Mouse (Mus musculus) forebrain, embryonic 10.5 days (tissue): ENCODE measurements at regions not wholly inside any gene's neighbourhood (a gene's known extent, or its start where the extent isn't known, plus 50 kb on each side); places are given as distances from the start of the nearest gene placed in this dataset.

ENCODE experiments used
- DNase-seq: peaks from one replicate; pipeline ENCODE4 v3.0.0-alpha.2; 2017; ENCODE audit warnings: low spot score; ENCODE audit errors: extremely low spot score
- H3K27ac ChIP-seq: fragments of 300-500 bp; sonication (generic); 2 replicates; pipeline ENCODE4 v1.5.1; 2016; ENCODE audit warnings: mild to moderate bottlenecking
- H3K27me3 ChIP-seq: fragments of 300-500 bp; sonication (generic); 2 replicates; pipeline ENCODE4 v1.6.1; 2016; ENCODE audit warnings: mild to moderate bottlenecking; ENCODE audit not compliant: poor library complexity, severe bottlenecking
- H3K36me3 ChIP-seq: fragments of 300-500 bp; sonication (generic); replicated peaks from 2 replicates; pipeline ENCODE4 v1.6.1; 2016; ENCODE audit warnings: mild to moderate bottlenecking, moderate library complexity
- H3K4me1 ChIP-seq: fragments of 300-500 bp; sonication (generic); 2 replicates; pipeline ENCODE4 v1.6.1; 2016
- H3K4me3 ChIP-seq: fragments of 300-500 bp; sonication (generic); 2 replicates; pipeline ENCODE4 v1.5.1; 2016; ENCODE audit warnings: mild to moderate bottlenecking, moderate library complexity
- H3K9me3 ChIP-seq: fragments of 300-500 bp; sonication (generic); 2 replicates; pipeline ENCODE4 v1.6.1; 2016; ENCODE audit warnings: mild to moderate bottlenecking, moderate library complexity
- WGBS: fragments of 180-500 bp; shearing (Covaris S2); methylation state at CpG from one replicate; pipeline ENCODE4 v1.1.7; 2016; 5-methylcytosine and 5-hydroxymethylcytosine counted together

DNA sequence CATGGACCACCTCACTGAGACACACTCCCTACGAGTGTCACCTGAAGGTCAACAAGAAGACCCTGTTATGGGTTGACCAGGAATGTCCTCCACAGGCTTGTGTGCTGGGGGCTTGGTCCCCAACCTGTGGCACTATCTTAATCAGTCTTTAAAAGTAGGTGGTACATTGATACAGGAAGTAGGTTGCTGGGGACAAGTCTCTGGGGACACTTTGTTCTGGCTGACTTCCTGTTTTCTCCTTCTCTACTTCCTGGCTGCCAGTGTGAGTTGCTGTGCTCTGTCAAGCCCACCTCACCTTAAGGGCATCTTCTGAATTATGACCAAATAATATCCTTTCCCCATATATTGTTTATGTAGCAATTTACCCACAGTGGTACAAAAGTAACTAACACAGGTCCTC is 96.1 kb downstream of the Cct6b start:
- 87% methylated on average over 1 of the region's 1 CpGs for WGBS
- no peaks in the 10 kb centered on the region for H3K27me3 ChIP-seq
- no peak overlapping the region for H3K27ac ChIP-seq
- no peaks in the 10 kb centered on the region for H3K9me3 ChIP-seq
- peaks cover 7% of the 10 kb centered on the region for H3K4me1 ChIP-seq
- no peak for DNase-seq
- no peak overlapping the region for H3K4me3 ChIP-seq
- no peaks in the 10 kb centered on the region for H3K36me3 ChIP-seq

DNA sequence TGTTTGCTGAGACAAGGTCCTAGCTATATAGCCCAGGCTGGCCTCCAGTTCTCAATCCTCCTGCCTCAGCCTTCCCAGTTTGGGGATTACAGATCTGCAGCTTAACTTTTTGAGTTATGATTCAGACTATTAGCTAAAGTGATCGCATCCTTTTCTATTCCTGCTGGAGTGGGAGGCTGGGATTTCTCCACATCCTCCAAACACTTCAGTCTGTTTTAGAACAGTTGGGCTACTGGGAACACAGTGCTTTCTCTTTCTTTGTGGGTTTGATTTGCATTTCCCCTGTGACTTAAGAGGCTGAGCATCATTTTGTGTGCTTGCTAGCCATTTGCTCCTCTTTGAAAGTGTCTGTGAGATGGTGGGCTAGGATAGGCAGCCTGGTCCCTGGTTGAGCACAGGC is 100.0 kb downstream of the Cct6b start:
- H3K27me3 ChIP-seq = no peaks in the 10 kb centered on the region
- H3K4me1 ChIP-seq = peaks cover 28% of the 10 kb centered on the region
- no peaks in the 10 kb centered on the region for H3K36me3 ChIP-seq
- H3K27ac ChIP-seq = peak overlapping the region; percentile 18; the same call in 1 of the 2 replicates
- no peak overlapping the region for H3K4me3 ChIP-seq
- H3K9me3 ChIP-seq = no peaks in the 10 kb centered on the region
- 96% methylated on average over 1 of the region's 1 CpGs for WGBS
- no peak for DNase-seq

DNA sequence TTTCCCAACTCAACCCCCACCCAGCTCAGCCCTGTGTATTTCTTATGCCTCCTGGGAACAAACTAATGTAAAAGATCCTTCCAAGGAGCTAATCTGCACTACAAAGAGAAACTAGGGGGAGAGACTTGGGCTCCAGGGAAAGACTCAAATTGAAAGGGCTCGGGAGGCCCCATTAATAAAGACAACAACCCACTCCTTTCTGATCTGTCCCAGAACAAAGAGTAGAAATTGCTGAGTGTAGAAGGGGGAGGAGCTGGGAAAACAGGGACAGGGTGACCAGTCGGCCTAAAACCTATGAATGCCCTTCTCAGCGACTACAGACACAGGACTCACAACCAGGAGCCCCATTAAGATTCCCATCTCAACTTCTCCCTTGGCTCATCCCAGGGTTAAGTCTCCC is 102.0 kb downstream of the Cct6b start:
- peak overlapping the region; percentile 83 for H3K27ac ChIP-seq
- no peak overlapping the region for H3K4me3 ChIP-seq
- H3K27me3 ChIP-seq = no peaks in the 10 kb centered on the region
- H3K36me3 ChIP-seq = no peaks in the 10 kb centered on the region
- H3K9me3 ChIP-seq = no peaks in the 10 kb centered on the region
- peaks cover 28% of the 10 kb centered on the region for H3K4me1 ChIP-seq
- 9% methylated on average over 3 of the region's 3 CpGs for WGBS
- DNase-seq = peak; percentile 28

DNA sequence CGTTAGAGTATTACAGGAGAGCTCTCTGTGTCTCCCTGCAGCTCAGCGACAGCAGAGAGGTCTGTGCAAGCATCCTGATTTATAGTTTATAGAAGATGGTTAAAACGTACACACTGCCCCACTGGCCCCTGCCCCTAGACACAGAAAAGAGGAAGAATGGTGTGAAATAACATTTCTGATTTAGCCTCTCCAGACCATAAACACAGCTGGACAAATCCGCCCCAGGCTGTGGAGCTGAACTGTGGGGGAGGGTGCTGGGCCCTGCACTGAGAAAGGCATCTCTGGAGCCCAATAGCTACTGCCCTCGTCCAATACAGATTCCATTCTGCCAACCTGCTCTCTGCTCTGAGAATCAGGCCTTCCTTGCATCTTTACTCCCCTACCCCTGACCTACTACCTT is 112.4 kb downstream of the Cct6b start:
- 38% methylated on average over 5 of the region's 5 CpGs for WGBS
- no peak overlapping the region for H3K4me3 ChIP-seq
- no peaks in the 10 kb centered on the region for H3K36me3 ChIP-seq
- peaks cover 21% of the 10 kb centered on the region for H3K4me1 ChIP-seq
- peak overlapping the region; percentile 53; the same call in 1 of the 2 replicates for H3K27ac ChIP-seq
- DNase-seq = no peak
- H3K27me3 ChIP-seq = peaks cover 10% of the 10 kb centered on the region
- H3K9me3 ChIP-seq = no peaks in the 10 kb centered on the region

DNA sequence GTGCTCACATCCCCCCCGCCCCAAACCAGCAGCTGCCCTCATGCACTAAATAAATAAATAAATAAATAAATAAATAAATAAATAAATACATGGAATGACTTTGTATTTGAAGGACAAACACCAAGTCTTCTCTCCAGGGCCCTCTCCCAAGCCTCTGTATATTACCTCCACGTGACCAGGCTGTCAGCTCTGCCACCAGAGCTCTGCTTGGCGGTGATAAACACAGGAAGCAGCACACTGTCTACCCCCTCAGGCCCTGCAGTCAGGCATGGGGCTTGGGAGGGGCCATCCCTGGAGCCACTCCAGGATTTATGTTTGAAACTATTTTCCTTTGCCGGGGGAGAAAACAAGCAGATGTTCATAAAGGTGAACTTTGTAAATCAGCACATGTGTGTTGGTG is 125.6 kb downstream of the Cct6b start:
- H3K27ac ChIP-seq = no peak overlapping the region
- H3K36me3 ChIP-seq = no peaks in the 10 kb centered on the region
- WGBS = 72% methylated on average over 4 of the region's 4 CpGs
- no peaks in the 10 kb centered on the region for H3K27me3 ChIP-seq
- H3K9me3 ChIP-seq = no peaks in the 10 kb centered on the region
- no peak for DNase-seq
- H3K4me1 ChIP-seq = peaks cover 14% of the 10 kb centered on the region
- H3K4me3 ChIP-seq = no peak overlapping the region

DNA sequence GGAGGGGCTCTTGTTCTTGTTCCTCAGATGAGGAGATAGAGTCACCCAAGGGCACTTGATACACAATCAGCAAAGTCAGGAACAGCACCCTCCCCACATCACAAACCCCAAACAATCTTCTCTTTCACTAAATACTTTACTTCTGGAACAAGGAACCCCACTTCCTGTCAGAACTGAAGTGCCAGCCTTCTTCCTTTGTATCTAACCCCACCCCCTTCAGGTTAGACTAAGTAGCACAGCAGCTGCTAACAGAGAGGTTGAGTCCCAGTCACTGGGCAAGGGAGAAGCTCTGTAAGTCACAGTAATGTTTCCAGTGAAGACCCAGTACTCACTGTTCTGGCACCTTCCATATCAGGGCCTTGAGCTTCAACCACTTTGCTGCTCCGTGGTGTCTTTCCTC is 131.9 kb downstream of the Cct6b start:
- 95% methylated on average over 1 of the region's 1 CpGs for WGBS
- H3K27ac ChIP-seq = 0 out of 2 replicates have a peak overlapping the region, but pooled peaks have one; percentile 36
- no peaks in the 10 kb centered on the region for H3K27me3 ChIP-seq
- no peaks in the 10 kb centered on the region for H3K36me3 ChIP-seq
- peaks cover 32% of the 10 kb centered on the region for H3K4me1 ChIP-seq
- no peak overlapping the region for H3K4me3 ChIP-seq
- H3K9me3 ChIP-seq = peaks cover 6% of the 10 kb centered on the region; the same call in 1 of the 2 replicates
- DNase-seq = no peak

DNA sequence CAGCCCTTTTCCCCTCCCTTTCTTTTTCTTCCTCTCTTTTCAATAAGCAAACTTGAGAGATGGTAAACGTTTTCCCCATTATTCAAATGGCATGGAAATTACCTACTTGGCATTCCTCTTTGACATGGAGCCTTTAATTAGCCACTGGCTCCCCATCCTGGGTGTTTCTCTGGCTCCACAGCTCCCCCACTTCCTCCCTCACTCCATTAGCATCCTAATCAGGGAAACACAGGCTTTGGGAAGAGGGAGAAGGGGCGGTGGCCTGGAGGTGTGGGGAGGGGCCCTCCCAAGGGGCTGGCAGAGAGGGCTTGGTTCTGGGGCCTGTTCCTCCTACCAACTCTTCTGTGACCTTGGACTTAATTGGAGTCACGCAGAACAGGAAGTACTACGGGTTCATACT is 132.7 kb downstream of the Cct6b start:
- Histone ChIP-seq H3K27me3 (no peaks in the 10 kb centered on the region), H3K27ac (peak overlapping the region; percentile 36), H3K4me1 (peaks cover 40% of the 10 kb centered on the region), H3K4me3 (no peak overlapping the region), H3K36me3 (no peaks in the 10 kb centered on the region), H3K9me3 (peaks cover 6% of the 10 kb centered on the region; the same call in 1 of the 2 replicates)
- WGBS = 40% methylated on average over 4 of the region's 4 CpGs
- no peak for DNase-seq

DNA sequence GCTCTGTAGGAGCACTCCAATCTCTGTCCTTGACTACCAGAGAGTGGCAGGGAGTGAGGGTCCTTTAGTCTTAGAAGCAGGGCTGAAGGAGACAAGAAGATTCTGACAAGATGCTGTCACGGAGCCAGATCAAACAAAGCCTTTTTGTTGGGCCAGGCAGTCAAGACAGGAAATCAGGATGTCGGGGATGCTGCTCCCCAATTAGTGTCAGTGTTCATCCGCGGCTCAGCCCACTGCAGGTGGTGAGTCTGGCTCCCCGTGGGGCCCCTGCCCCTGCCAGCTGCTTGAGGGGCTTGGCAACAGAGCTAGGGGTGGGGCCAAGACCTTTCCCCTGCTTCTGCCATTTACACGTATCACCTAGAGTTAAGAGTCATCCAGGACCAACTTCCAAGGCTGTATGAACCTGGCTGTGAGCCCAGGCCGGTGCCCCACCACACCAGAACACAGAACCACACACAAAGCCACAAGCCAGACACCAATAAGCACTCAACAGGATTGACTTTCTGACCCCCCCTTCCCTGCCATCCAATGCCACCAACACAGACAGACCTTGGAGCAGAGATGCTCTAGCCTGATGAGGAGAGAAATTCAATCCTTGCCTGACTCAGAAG is 137.5 kb downstream of the Cct6b start:
- 21% methylated on average over 7 of the region's 7 CpGs for WGBS

DNA sequence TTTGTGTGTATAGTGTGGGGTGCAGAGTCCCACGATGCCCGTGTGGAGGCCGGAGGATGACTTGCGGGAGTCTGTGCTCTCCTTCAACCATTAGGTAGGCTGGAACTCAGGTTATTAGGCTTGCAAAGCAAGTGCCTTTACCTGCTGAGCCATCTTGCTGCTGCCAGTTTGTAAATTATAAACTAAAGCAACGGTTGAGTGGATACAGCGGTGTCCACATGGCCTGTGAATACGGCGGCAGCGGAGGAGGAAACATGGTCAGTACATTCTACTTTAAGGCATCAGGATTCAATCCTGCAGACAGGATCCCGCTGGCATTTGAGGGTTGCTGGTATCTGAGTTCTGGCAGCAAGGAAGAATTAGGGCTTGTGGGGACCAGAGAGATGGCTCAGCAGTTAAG is 143.1 kb downstream of the Cct6b start:
- DNase-seq = no peak
- Histone ChIP-seq H3K9me3 (peaks cover 4% of the 10 kb centered on the region; the same call in 1 of the 2 replicates), H3K4me3 (no peak overlapping the region), H3K27ac (no peak overlapping the region), H3K36me3 (no peaks in the 10 kb centered on the region), H3K4me1 (peaks cover 19% of the 10 kb centered on the region), H3K27me3 (peaks cover 45% of the 10 kb centered on the region)
- WGBS = 95% methylated on average over 10 of the region's 10 CpGs

More for the DNA sequence above, 137.5 kb downstream of the Cct6b start:
- Histone ChIP-seq H3K9me3 (no peaks in the 10 kb centered on the region), H3K27ac (peak overlapping the region; percentile 31; the same call in 1 of the 2 replicates), H3K27me3 (peaks cover 23% of the 10 kb centered on the region; the same call in 1 of the 2 replicates), H3K36me3 (no peaks in the 10 kb centered on the region), H3K4me1 (peaks cover 28% of the 10 kb centered on the region), H3K4me3 (no peak overlapping the region)
- DNase-seq = no peak

DNA sequence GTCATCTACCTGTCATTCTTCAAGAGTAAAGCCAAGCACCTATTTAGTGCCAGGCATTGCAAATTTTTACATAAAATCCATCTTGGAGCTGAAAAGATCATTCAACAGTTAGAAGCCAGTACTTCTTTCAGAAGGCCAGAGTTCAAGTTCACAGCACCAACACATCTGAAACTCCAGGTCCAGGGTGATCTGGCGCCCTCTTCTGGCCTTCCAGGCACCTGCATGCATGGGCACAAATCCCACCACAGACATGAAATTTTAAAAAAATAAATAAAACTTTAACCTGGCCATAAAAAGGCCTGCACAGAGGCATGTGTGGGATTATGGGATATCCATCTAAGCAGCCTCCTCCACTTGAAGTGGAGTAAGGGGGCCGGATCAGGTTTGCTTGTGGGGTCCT is 144.7 kb downstream of the Cct6b start:
- no peak overlapping the region for H3K27ac ChIP-seq
- H3K4me3 ChIP-seq = no peak overlapping the region
- WGBS = 76% methylated on average over 2 of the region's 2 CpGs
- no peaks in the 10 kb centered on the region for H3K36me3 ChIP-seq
- DNase-seq = no peak
- H3K9me3 ChIP-seq = peaks cover 4% of the 10 kb centered on the region; the same call in 1 of the 2 replicates
- H3K27me3 ChIP-seq = peaks cover 31% of the 10 kb centered on the region
- H3K4me1 ChIP-seq = peaks cover 19% of the 10 kb centered on the region

DNA sequence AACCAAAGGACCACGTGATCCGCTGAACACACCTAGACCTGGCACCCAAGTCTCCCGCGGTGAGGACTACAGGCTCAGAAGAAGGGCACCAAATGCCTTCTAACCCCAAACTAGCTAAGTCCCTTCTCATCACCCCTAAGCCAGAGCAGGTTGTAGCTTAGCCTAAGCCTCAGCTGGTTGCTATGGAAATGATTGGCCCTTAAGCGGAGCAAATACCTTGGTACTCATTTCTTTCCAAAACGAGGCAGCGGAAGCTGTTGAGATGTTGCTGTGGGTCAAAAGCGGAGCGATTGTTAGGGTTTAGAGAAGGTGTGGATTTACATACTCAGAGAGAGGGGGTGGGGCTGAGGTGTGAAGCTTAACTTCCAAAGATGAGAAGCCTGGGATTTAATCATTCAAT is 145.7 kb downstream of the Cct6b start:
- peaks cover 19% of the 10 kb centered on the region for H3K4me1 ChIP-seq
- DNase-seq = peak; percentile 24
- H3K36me3 ChIP-seq = no peaks in the 10 kb centered on the region
- WGBS = 2% methylated on average over 9 of the region's 9 CpGs
- no peak overlapping the region for H3K27ac ChIP-seq
- peaks cover 4% of the 10 kb centered on the region; the same call in 1 of the 2 replicates for H3K9me3 ChIP-seq
- H3K4me3 ChIP-seq = peak overlapping the region; percentile 19; the same call in 1 of the 2 replicates
- H3K27me3 ChIP-seq = peaks cover 31% of the 10 kb centered on the region

DNA sequence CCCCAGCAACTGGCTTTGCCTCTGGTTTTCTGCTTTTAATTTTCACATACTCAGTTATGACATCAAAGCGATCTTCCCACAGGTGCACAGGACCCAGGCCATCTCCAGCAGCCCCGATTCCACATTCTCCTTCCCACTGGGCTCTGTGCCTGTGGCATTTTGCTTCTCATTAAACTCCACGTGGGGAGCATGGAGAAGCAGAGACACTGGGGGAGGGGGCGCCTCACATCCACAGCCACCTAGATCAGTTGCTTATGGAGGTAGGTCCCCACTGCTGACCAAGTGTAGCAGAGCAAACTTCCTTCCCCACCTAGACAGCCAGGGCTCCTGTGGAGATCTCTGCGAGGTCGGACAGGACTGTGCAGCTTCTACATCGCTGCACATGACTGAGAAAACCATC is 147.3 kb downstream of the Cct6b start:
- H3K4me1 ChIP-seq = peaks cover 19% of the 10 kb centered on the region

DNA sequence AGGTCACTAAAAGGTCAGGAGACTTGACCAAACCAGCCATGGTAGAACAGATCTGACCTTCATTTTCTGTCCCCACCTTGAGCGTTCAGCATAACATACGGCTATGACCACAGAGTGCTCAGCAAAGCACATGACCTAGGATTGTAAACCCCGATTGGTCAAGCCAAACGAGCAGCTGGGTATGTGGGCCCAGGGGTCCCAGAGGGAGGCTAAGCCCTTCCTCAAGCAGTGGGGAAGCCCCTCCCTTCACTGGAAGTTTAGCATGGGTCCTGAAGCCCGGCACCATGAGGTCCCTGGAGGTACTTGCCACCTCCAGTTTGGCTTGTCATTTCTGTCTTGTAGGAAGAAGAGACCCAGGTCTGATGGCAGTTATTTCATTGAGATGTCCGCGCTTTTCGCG is 149.8 kb downstream of the Cct6b start:
- H3K4me3 ChIP-seq = no peak overlapping the region
- H3K27ac ChIP-seq = no peak overlapping the region
- WGBS = 91% methylated on average over 9 of the region's 9 CpGs
- peaks cover 19% of the 10 kb centered on the region for H3K4me1 ChIP-seq
- peaks cover 4% of the 10 kb centered on the region; the same call in 1 of the 2 replicates for H3K9me3 ChIP-seq
- peaks cover 22% of the 10 kb centered on the region for H3K27me3 ChIP-seq
- no peak for DNase-seq
- H3K36me3 ChIP-seq = no peaks in the 10 kb centered on the region

More for the DNA sequence above, 147.3 kb downstream of the Cct6b start:
- no peak overlapping the region for H3K4me3 ChIP-seq
- no peaks in the 10 kb centered on the region for H3K36me3 ChIP-seq
- peaks cover 23% of the 10 kb centered on the region for H3K27me3 ChIP-seq
- 0 out of 2 replicates have a peak overlapping the region, but pooled peaks have one; percentile 6 for H3K27ac ChIP-seq
- H3K9me3 ChIP-seq = peaks cover 4% of the 10 kb centered on the region; the same call in 1 of the 2 replicates
- WGBS = 53% methylated on average over 7 of the region's 7 CpGs
- no peak for DNase-seq
